Mouse (Mus musculus) stomach, postnatal 0 days (tissue): Measurements from ENCODE around the gene Dscam.

Source experiments
- CTCF ChIP-seq: IDR thresholded peaks from 2 replicates; pipeline ENCODE4 v1.5.1; 2016; ENCODE audit warnings: antibody characterized with exemption, low read depth, mild to moderate bottlenecking, moderate library complexity
- EP300 ChIP-seq: optimal IDR thresholded peaks from 2 replicates; pipeline ENCODE3; 2016; ENCODE audit warnings: antibody characterized with exemption

DNA sequence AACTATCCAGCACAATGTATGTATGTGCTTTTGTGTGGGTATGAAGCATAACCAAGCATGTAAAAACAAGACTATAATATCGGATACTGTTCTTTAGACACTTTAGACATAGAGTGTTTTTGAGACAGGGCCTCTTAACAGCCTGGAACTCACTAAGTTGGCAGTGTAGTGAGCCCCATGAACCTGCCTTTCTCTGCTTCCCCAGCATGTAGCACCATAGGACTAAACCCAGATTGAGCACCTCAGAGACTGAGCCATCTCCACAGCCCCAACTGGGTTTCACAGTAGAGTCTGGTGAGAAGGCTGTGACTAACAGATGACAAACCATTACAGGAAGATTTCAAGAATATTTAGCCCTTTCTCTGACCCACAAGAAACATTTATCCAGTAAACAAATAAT, 75.1 kb downstream of the Dscam start:
- TF ChIP-seq CTCF (no peak), EP300 (no peak)
